Mouse (Mus musculus) hindbrain, embryonic 10.5 days (tissue): ENCODE results near the gene S1pr2. TPM values are rescaled to one million over a fixed set of nuclear protein-coding genes. Genes with fewer than 3 reads are reported as not detected.

Source experiments
- DNase-seq: peaks from one replicate; pipeline ENCODE4 v3.0.0-alpha.2; 2017; ENCODE audit warnings: low spot score
- H3K27ac ChIP-seq: fragments of 300-500 bp; sonication (generic); 2 replicates; pipeline ENCODE4 v1.5.1; 2016; ENCODE audit warnings: mild to moderate bottlenecking, moderate library complexity
- H3K27me3 ChIP-seq: fragments of 300-500 bp; sonication (generic); 2 replicates; pipeline ENCODE4 v1.6.1; 2016; ENCODE audit warnings: mild to moderate bottlenecking; ENCODE audit not compliant: poor library complexity, insufficient read depth, severe bottlenecking
- H3K36me3 ChIP-seq: fragments of 300-500 bp; sonication (generic); 2 replicates; pipeline ENCODE4 v1.6.1; 2016; ENCODE audit warnings: mild to moderate bottlenecking, moderate library complexity
- H3K4me1 ChIP-seq: fragments of 300-500 bp; sonication (generic); replicated peaks from 2 replicates; pipeline ENCODE4 v1.6.1; 2016; ENCODE audit warnings: mild to moderate bottlenecking
- H3K4me3 ChIP-seq: fragments of 300-500 bp; sonication (generic); 2 replicates; pipeline ENCODE4 v1.5.1; 2016; ENCODE audit warnings: mild to moderate bottlenecking, moderate library complexity
- H3K9me3 ChIP-seq: fragments of 300-500 bp; sonication (generic); 2 replicates; pipeline ENCODE4 v1.6.1; 2016; ENCODE audit warnings: mild to moderate bottlenecking, moderate library complexity
- WGBS: fragments of 180-500 bp; shearing (Covaris S2); methylation state at CpG from one replicate; pipeline ENCODE4 v1.1.7; 2016; 5-methylcytosine and 5-hydroxymethylcytosine counted together
- polyA plus RNA-seq: library from polyadenylated mRNA; unstranded; fragments of >200 nt; fragmentation: Nextera tagmentation; extraction: Ambion mirVana; gene quantifications from 2 replicates; pipeline ENCODE4 v1.2.1, GENCODE M21; 2016

S1pr2 gene
- polyA plus RNA-seq, 1 experiment from 2014 or later: 24.2 TPM

GRCm38 (mm10) chr9:20951966-20952519 lies 24.5 kb downstream of the S1pr2 start:
- H3K4me1 ChIP-seq: peaks cover 24% of the 10 kb centered on the region
- no peak for DNase-seq
- under 1% methylated on average over 17 of the region's 17 CpGs for WGBS
- no peaks in the 10 kb centered on the region for H3K9me3 ChIP-seq
- H3K27ac ChIP-seq: peak overlapping the region; percentile 90
- peak overlapping the region; percentile 84 for H3K4me3 ChIP-seq
- peaks cover 26% of the 10 kb centered on the region for H3K36me3 ChIP-seq
- no peaks in the 10 kb centered on the region for H3K27me3 ChIP-seq

GRCm38 (mm10) chr9:20951441-20951840 lies 25.1 kb downstream of the S1pr2 start:
- Histone ChIP-seq H3K4me1 (peaks cover 24% of the 10 kb centered on the region), H3K27ac (peak overlapping the region; percentile 90), H3K27me3 (no peaks in the 10 kb centered on the region), H3K9me3 (no peaks in the 10 kb centered on the region), H3K36me3 (peaks cover 32% of the 10 kb centered on the region), H3K4me3 (peak overlapping the region; percentile 84)
- WGBS: 32% methylated on average over 14 of the region's 14 CpGs
- peak; percentile 31 for DNase-seq

- no peaks in the 10 kb centered on the region for H3K9me3 ChIP-seq
- peaks cover 41% of the 10 kb centered on the region for H3K36me3 ChIP-seq
- no peak overlapping the region for H3K27ac ChIP-seq
- H3K4me1 ChIP-seq: peaks cover 27% of the 10 kb centered on the region
- DNase-seq: no peak
- H3K27me3 ChIP-seq: no peaks in the 10 kb centered on the region
- H3K4me3 ChIP-seq: peak overlapping the region; percentile 84
These were observed 26.2 kb downstream of the S1pr2 start for GRCm38 (mm10) chr9:20950419-20950818.

- Histone ChIP-seq H3K9me3 (no peaks in the 10 kb centered on the region), H3K27me3 (no peaks in the 10 kb centered on the region), H3K36me3 (peaks cover 81% of the 10 kb centered on the region), H3K27ac (no peak overlapping the region), H3K4me1 (peaks cover 37% of the 10 kb centered on the region), H3K4me3 (no peak overlapping the region)
- 88% methylated on average over 16 of the region's 16 CpGs for WGBS
- no peak for DNase-seq
These were observed 30.3 kb downstream of the S1pr2 start for GRCm38 (mm10) chr9:20946066-20946880.

- peaks cover 25% of the 10 kb centered on the region for H3K4me1 ChIP-seq
- 79% methylated on average over 4 of the region's 4 CpGs for WGBS
- H3K9me3 ChIP-seq: no peaks in the 10 kb centered on the region
- no peak for DNase-seq
- 0 out of 2 replicates have a peak overlapping the region, but pooled peaks have one; percentile 23 for H3K27ac ChIP-seq
- peaks cover 95% of the 10 kb centered on the region for H3K36me3 ChIP-seq
- H3K4me3 ChIP-seq: no peak overlapping the region
- no peaks in the 10 kb centered on the region for H3K27me3 ChIP-seq
These were observed 31.7 kb downstream of the S1pr2 start for GRCm38 (mm10) chr9:20944697-20945370.

GRCm38 (mm10) chr9:20943911-20944310 lies 32.7 kb downstream of the S1pr2 start:
- Histone ChIP-seq H3K27me3 (no peaks in the 10 kb centered on the region), H3K36me3 (peaks cover 96% of the 10 kb centered on the region), H3K4me1 (peaks cover 25% of the 10 kb centered on the region), H3K4me3 (no peak overlapping the region), H3K9me3 (no peaks in the 10 kb centered on the region), H3K27ac (no peak overlapping the region; the same call in 1 of the 2 replicates)
- peak; percentile 38 for DNase-seq
- WGBS: 18% methylated on average over 2 of the region's 2 CpGs

GRCm38 (mm10) chr9:20943396-20943795 lies 33.2 kb downstream of the S1pr2 start:
- Histone ChIP-seq H3K27me3 (no peaks in the 10 kb centered on the region), H3K36me3 (peaks cover 97% of the 10 kb centered on the region), H3K9me3 (no peaks in the 10 kb centered on the region), H3K27ac (no peak overlapping the region), H3K4me1 (peaks cover 25% of the 10 kb centered on the region), H3K4me3 (no peak overlapping the region)
- no peak for DNase-seq
- 94% methylated on average over 7 of the region's 7 CpGs for WGBS

- no peak overlapping the region for H3K4me3 ChIP-seq
- H3K27ac ChIP-seq: no peak overlapping the region
- no peaks in the 10 kb centered on the region for H3K4me1 ChIP-seq
- H3K27me3 ChIP-seq: no peaks in the 10 kb centered on the region
- no peak for DNase-seq
- WGBS: 93% methylated on average over 3 of the region's 3 CpGs
- peaks cover 99% of the 10 kb centered on the region for H3K36me3 ChIP-seq
- H3K9me3 ChIP-seq: no peaks in the 10 kb centered on the region
These were observed 53.3 kb downstream of the S1pr2 start for GRCm38 (mm10) chr9:20923258-20923657.

GRCm38 (mm10) chr9:20916160-20916559 lies 60.4 kb downstream of the S1pr2 start:
- H3K4me1 ChIP-seq: no peaks in the 10 kb centered on the region
- no peaks in the 10 kb centered on the region for H3K9me3 ChIP-seq
- H3K4me3 ChIP-seq: no peak overlapping the region
- WGBS: 85% methylated on average over 4 of the region's 4 CpGs
- DNase-seq: no peak
- peaks cover 100% of the 10 kb centered on the region for H3K36me3 ChIP-seq
- H3K27ac ChIP-seq: no peak overlapping the region
- no peaks in the 10 kb centered on the region for H3K27me3 ChIP-seq

Other genes starting within 250 kb of the S1pr2 start
- 46.9 and 76.4 TPM in 2 replicates for gene Olfm2, start 230.4 kb downstream of the S1pr2 start, polyA plus RNA-seq
- gene Col5a3, start 161.7 kb downstream of the S1pr2 start, polyA plus RNA-seq: 0.98 and 1.3 TPM in 2 replicates
- not detected in 2 replicates for gene Rdh8, start 158.3 kb downstream of the S1pr2 start, polyA plus RNA-seq
- gene A230050P20Rik, start 108.1 kb downstream of the S1pr2 start, polyA plus RNA-seq: 0.85 and 1.4 TPM in 2 replicates
- gene Angptl6, start 97.1 kb downstream of the S1pr2 start, polyA plus RNA-seq: 5.5 and 7.0 TPM in 2 replicates
- gene Ppan, start 88.6 kb downstream of the S1pr2 start, polyA plus RNA-seq: 80.1 and 87.3 TPM in 2 replicates
- gene Eif3g, start 78.2 kb downstream of the S1pr2 start, polyA plus RNA-seq: 406 and 412 TPM in 2 replicates
- 104 and 150 TPM in 2 replicates for gene Dnmt1, start 16.9 kb downstream of the S1pr2 start, polyA plus RNA-seq
- gene Mrpl4, start 26.0 kb upstream of the S1pr2 start, polyA plus RNA-seq: 136 and 150 TPM in 2 replicates
- gene Icam1, start 39.2 kb upstream of the S1pr2 start, polyA plus RNA-seq: 5.1 and 5.8 TPM in 2 replicates
- gene Icam4, start 52.6 kb upstream of the S1pr2 start, polyA plus RNA-seq: 5.9 and 6.0 TPM in 2 replicates
- 0.07 TPM in 1 of 2 replicates, not detected in the other for gene Icam5, start 55.3 kb upstream of the S1pr2 start, polyA plus RNA-seq
- 1.0 TPM in 2 replicates for gene Zglp1, start 90.3 kb upstream of the S1pr2 start, polyA plus RNA-seq
- gene Gm49373, start 96.3 kb upstream of the S1pr2 start, polyA plus RNA-seq: 1.0 and 1.4 TPM in 2 replicates
- gene Fdx1l, start 96.8 kb upstream of the S1pr2 start, polyA plus RNA-seq: 64.4 and 66.3 TPM in 2 replicates
- 2.9 and 3.7 TPM in 2 replicates for gene Gm38431, start 115.2 kb upstream of the S1pr2 start, polyA plus RNA-seq
- 94.3 and 103 TPM in 2 replicates for gene Raver1, start 115.2 kb upstream of the S1pr2 start, polyA plus RNA-seq
- 15.3 and 15.5 TPM in 2 replicates for gene Tyk2, start 154.5 kb upstream of the S1pr2 start, polyA plus RNA-seq
- 333 and 374 TPM in 2 replicates for gene Cdc37, start 173.2 kb upstream of the S1pr2 start, polyA plus RNA-seq
- gene Pde4a, start 188.9 kb upstream of the S1pr2 start, polyA plus RNA-seq: 3.7 and 6.5 TPM in 2 replicates